Mouse (Mus musculus) CD8-positive naive resting alpha-beta T cell, adult 57 days (primary cell): ENCODE results near the gene Ahrr. TPM values are rescaled to one million over a fixed set of nuclear protein-coding genes. Genes with fewer than 3 reads are reported as not detected.

Experiments used
- total RNA-seq: library from RNA; stranded (reverse); gene quantifications from one replicate; pipeline ENCODE4 v1.2.4, GENCODE M21; 2023

Ahrr gene
- 0.77 TPM for total RNA-seq

DNA sequence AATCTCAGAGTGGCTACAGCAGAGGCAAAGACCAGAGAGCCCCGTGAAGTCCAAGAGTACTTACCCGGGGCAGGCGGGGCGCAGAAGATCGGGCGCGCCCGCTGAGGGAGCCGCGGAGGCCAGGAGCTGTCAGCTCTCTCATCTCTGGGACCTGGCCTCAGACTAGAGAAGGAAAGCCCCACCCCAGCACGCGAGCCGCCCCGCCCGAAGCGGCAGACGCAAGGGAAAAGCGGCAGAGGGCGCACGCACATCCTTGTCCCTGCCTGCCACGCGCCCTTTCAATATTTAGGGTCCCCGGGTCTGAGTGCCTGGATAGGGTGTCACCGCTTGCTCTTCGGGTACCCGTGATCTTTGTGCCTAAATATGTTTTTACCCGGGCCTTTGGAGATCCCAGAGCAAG is at the start of gene Ahrr:
TSS of gene Ahrr (minus strand) at position 165 of the 400 bp plus-strand sequence.

DNA sequence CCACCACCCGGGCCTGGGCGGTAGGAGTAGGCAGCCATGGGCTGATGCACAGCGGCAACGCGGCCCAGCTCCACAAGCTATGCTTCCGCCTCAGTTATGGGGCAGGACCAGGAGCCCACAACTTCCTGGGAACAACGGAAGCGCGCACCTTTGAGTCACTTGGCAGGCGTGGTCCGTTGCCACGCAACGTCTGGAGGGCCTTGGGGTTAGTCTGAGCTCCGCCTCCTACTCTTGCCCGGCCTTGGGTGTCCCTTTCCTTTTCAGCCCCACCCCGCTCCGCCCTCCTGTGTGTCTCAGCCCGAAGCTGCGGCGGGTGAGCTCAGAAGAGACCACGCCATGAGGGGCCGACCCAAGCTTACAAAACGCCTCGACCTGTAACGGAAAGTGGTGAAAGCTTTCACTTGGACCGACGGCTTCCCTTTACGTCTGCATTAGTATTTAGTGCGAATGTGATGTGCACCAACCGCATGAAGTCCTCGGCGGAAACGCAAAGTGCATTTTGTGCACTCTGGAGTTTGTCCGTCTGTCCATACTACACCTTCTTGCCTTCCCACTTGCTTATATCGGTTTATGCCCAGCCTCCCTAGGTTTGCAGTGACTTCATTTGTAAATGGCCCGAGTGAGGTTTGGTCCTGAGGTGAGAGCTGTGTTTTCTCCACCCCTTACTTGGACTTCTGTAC is 25.2 kb upstream of the Ahrr start, which contains the start of gene Pdcd6:
TSS of gene Pdcd6 (minus strand) at position 411 of the 680 bp plus-strand sequence.

DNA sequence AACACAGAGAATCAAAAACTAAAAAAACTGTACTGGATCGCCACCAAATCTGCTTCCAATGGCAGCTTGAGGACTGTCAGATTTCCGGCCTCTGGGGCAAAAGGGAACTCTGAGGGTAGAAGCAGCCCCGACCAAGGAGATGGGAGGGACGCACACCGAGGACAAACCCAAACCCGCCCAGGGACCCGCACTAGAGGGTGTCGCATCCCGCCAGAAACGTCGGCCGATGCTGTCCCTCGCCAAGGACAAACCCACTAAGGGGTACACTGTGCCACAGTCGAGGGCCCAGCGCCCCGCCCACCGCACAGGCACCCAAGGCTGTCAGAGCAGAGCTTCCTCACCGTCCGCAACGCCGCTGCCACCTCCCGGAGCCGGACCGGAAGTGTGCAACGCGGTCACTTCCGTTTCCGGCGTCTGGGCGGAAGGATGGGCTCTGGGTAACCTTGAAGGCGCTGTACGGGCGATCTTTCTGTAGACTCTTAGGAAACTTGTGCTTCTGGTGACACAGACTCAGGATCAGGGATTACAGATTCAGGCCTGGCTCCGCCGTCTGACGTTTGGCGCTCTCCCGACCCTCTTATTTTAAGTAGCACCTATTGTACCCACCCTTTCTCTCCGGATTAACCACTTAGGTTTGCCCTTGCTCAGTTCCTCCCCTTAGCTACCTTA is 83.7 kb downstream of the Ahrr start, which contains the start of gene Exoc3:
TSS of gene Exoc3 (minus strand) at position 416 of the 669 bp plus-strand sequence.

Other genes with a start within 250 kb of the Ahrr start
- 12.8 TPM for gene Cep72, start 230.0 kb downstream of the Ahrr start, total RNA-seq
- not detected for gene Slc9a3, start 170.9 kb downstream of the Ahrr start, total RNA-seq
- gene Exoc3, start 83.6 kb downstream of the Ahrr start, total RNA-seq: 44.8 TPM
- 113 TPM for gene Pdcd6, start 25.2 kb upstream of the Ahrr start, total RNA-seq
- gene Sdha, start 57.9 kb upstream of the Ahrr start, total RNA-seq: 144 TPM
- gene Ccdc127, start 58.0 kb upstream of the Ahrr start, total RNA-seq: 24.3 TPM
- not detected for gene Lrrc14b, start 71.7 kb upstream of the Ahrr start, total RNA-seq
- gene Zfp72, start 98.5 kb upstream of the Ahrr start, total RNA-seq: 0.67 TPM
- 339 TPM for gene Ftl1-ps1, start 107.4 kb upstream of the Ahrr start, total RNA-seq
- 7.8 TPM for gene Zfp825, start 201.7 kb upstream of the Ahrr start, total RNA-seq